Mouse (Mus musculus) neural tube, embryonic 15.5 days (tissue): Measurements from ENCODE around the gene Aim2. TPM values are rescaled to one million over a fixed set of nuclear protein-coding genes. Genes with fewer than 3 reads are reported as not detected.

ENCODE experiments used
- ATAC-seq: fragments of 200-750 bp; cut with Nextera tagmentation; 2 replicates; pipeline ENCODE4 v1.8.0; 2017; ENCODE audit warnings: mild to moderate bottlenecking, moderate TSS enrichment, moderate library complexity; ENCODE audit not compliant: low FRiP score
- H3K27ac ChIP-seq: fragments of 300-500 bp; sonication (generic); replicated peaks from 2 replicates; pipeline ENCODE4 v1.5.1; 2015; ENCODE audit warnings: mild to moderate bottlenecking, inconsistent platforms
- H3K27me3 ChIP-seq: fragments of 300-500 bp; sonication (generic); replicated peaks from 2 replicates; pipeline ENCODE4 v1.6.1; 2015; ENCODE audit warnings: inconsistent platforms
- H3K36me3 ChIP-seq: fragments of 300-500 bp; sonication (generic); 2 replicates; pipeline ENCODE4 v1.6.1; 2015; ENCODE audit warnings: inconsistent platforms
- H3K4me1 ChIP-seq: fragments of 300-500 bp; sonication (generic); 2 replicates; pipeline ENCODE4 v1.6.1; 2015; ENCODE audit warnings: inconsistent platforms
- H3K4me2 ChIP-seq: fragments of 300-500 bp; sonication (generic); 2 replicates; pipeline ENCODE4 v1.6.1; 2015; ENCODE audit warnings: inconsistent platforms, mild to moderate bottlenecking, moderate library complexity
- H3K4me3 ChIP-seq: fragments of 300-500 bp; sonication (generic); replicated peaks from 2 replicates; pipeline ENCODE4 v1.5.1; 2015; ENCODE audit warnings: mild to moderate bottlenecking, inconsistent platforms
- H3K9ac ChIP-seq: fragments of 300-500 bp; sonication (generic); replicated peaks from 2 replicates; pipeline ENCODE4 v1.6.1; 2015; ENCODE audit warnings: mild to moderate bottlenecking, inconsistent platforms
- H3K9me3 ChIP-seq: fragments of 300-500 bp; sonication (generic); replicated peaks from 2 replicates; pipeline ENCODE4 v1.6.1; 2016; ENCODE audit warnings: inconsistent platforms
- WGBS: fragments of 180-500 bp; shearing (Covaris S2); methylation state at CpG from one replicate; pipeline ENCODE4 v1.1.7; 2015; ENCODE audit warnings: mixed read lengths; 5-methylcytosine and 5-hydroxymethylcytosine counted together
- polyA plus RNA-seq: library from polyadenylated mRNA; unstranded; fragments of >200 nt; fragmentation: Nextera tagmentation; extraction: Ambion mirVana; gene quantifications from 2 replicates; pipeline ENCODE4 v1.2.1, GENCODE M21; 2015

The Aim2 gene
- polyA plus RNA-seq, 1 experiment from 2014 or later: 2.2 TPM

DNA sequence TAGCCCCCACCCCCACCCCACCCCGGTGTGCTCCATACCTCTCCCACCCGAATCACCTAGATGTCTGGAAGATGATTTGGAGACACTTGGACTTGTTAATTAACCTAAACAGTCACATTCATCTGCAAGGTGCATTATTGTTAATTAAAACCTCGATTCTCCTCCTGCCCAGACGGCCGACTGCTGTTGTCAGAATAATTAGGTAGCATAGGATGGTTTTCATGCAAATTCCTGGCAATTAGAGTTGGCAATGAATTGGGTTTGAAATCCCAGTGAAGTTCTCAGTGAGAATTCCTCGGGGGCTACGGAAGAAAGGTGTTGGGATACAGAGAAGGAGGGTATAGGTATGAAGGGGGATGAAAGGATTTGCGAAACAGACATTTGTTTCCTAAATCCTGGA lies 22.2 kb upstream of the Aim2 start:
- 41% methylated on average over 8 of the region's 8 CpGs for WGBS
- no peak overlapping the region for H3K4me2 ChIP-seq
- H3K9me3 ChIP-seq: no peaks in the 10 kb centered on the region
- H3K4me1 ChIP-seq: peaks cover 14% of the 10 kb centered on the region; the same call in 1 of the 2 replicates
- no peaks in the 10 kb centered on the region for H3K27me3 ChIP-seq
- no peak overlapping the region for H3K9ac ChIP-seq
- no peaks in the 10 kb centered on the region for H3K36me3 ChIP-seq
- no peak overlapping the region; the same call in 1 of the 2 replicates for H3K27ac ChIP-seq
- H3K4me3 ChIP-seq: no peak overlapping the region
- no peak for ATAC-seq

GRCm38 (mm10) chr1:173329185-173329584 lies 21.5 kb upstream of the Aim2 start:
- H3K27ac ChIP-seq: 0 out of 2 replicates have a peak overlapping the region, but pooled peaks have one; percentile 33
- 46% methylated on average over 4 of the region's 4 CpGs for WGBS
- H3K9ac ChIP-seq: no peak overlapping the region
- H3K36me3 ChIP-seq: no peaks in the 10 kb centered on the region
- no peaks in the 10 kb centered on the region for H3K27me3 ChIP-seq
- no peak overlapping the region for H3K4me2 ChIP-seq
- H3K4me3 ChIP-seq: no peak overlapping the region
- peak; percentile 33 for ATAC-seq
- H3K9me3 ChIP-seq: no peaks in the 10 kb centered on the region
- peaks cover 14% of the 10 kb centered on the region; the same call in 1 of the 2 replicates for H3K4me1 ChIP-seq

DNA sequence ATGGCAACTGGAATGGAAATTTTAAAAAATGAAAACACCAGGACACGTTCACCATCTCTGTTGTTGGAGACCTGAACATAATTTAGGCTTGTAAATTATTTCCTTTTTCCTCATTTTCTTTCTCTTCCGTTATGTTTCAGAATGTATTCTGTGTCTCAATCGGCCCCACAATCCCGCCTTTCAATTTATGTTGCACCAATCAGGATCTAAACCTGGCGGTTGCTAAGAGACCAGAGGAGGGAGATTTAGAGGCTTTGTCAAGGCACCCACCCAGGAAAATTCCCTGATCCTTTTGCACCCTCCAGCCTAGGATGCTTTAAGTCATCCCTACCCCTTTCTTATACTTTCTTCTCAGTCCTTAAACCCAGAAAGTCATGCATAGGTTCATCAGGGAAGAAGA lies 20.9 kb upstream of the Aim2 start:
- Histone ChIP-seq H3K4me1 (peaks cover 14% of the 10 kb centered on the region; the same call in 1 of the 2 replicates), H3K4me2 (no peak overlapping the region), H3K27ac (peak overlapping the region; percentile 15), H3K9me3 (no peaks in the 10 kb centered on the region), H3K36me3 (no peaks in the 10 kb centered on the region), H3K27me3 (no peaks in the 10 kb centered on the region), H3K4me3 (no peak overlapping the region), H3K9ac (no peak overlapping the region)
- WGBS: 50% methylated on average over 5 of the region's 5 CpGs
- peak; percentile 39; the same call in 1 of the 2 replicates for ATAC-seq

DNA sequence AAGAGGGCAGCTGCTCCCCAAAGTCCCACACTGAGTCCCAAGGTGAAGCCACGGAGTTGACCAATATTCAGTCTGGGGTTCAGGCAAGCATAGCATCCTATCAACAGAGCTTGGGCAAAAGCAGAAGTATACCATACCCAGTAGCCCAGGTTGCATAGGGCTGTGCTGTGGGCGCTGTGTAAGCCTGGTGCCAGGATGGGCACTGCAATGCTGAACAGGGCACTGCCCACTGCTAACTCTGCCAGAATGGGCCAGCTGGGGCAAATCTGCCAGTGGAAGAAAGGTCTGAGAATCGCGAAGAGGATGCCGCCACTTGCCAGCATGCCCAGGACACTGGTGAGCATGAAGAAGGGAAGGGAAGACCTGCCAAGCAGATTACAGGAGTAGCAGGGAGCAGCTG lies 18.3 kb upstream of the Aim2 start:
- Histone ChIP-seq H3K9ac (no peak overlapping the region), H3K4me2 (no peak overlapping the region), H3K36me3 (peaks cover 18% of the 10 kb centered on the region), H3K4me3 (no peak overlapping the region), H3K4me1 (peaks cover 14% of the 10 kb centered on the region; the same call in 1 of the 2 replicates), H3K27me3 (no peaks in the 10 kb centered on the region), H3K27ac (no peak overlapping the region), H3K9me3 (no peaks in the 10 kb centered on the region)
- ATAC-seq: no peak
- WGBS: 82% methylated on average over 5 of the region's 5 CpGs

DNA sequence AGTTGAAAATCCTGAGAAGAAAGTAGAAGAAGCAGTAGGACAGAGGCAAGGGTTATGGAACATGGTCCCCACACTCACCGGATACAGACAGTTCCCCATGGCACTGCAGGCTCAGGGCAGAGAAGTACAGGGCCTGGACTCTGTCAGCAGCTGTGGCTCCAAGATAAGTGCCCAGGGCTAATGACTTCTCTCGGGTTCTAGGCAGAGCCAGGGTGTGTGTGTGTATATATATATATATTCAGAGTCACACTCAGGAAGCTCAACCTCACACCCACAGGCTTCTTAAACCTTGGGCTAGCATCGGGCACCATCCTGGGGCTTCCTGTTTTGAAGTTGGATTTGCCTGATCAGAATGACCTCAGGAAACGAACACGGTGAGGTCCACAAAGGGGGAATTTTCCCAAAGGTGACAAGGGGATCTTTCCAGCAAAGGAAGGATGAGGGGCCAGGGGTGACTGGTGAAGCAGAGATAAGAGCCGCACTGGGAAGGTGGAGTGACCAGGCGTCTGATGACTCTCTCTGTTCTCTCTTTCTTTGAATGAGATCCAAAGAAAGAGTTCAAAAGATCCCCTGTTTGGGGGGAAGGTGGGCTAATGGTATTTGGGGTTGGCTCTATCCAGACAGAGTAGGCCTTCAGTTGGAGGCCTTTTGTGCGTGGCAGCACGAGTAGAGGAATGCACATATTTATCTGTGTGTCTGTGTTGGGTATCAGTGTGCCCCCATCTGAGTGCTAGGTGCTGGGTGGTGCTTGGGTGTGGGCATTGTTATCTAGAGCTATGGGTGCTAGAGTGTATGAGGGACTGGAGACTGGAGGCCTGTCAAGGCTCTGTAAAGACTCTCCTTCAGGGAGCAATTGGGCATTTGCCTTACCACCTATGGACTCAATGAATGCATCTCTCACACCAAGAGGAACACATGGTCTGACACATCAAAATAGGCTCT lies 17.1 kb upstream of the Aim2 start, which contains the start of gene Ackr1:
TSS of gene Ackr1 (minus strand) at position 439 of the 942 bp plus-strand sequence.
- no peak for ATAC-seq
- 77% methylated on average over 9 of the region's 9 CpGs for WGBS

DNA sequence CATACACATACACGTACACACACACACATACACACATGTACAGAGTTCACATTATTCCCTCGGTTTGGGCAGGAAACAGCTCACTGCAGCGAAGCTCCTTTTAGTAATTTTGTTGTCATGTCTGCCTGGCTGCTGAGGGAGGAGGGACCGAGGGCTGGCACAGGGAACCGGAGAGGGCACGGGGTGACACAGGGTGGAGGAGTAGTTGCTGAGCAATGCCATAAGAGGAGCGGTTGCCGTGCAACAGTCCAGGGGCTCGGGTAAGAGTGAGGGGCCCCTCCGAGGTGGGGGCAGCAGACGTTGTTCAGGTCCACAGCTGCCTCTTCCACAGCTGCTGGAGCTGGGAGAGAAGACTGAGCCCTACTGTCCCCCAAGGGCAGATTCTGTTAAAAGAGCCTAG lies 14.8 kb upstream of the Aim2 start:
- no peak overlapping the region for H3K4me3 ChIP-seq
- peaks cover 44% of the 10 kb centered on the region for H3K36me3 ChIP-seq
- no peak for ATAC-seq
- 51% methylated on average over 11 of the region's 11 CpGs for WGBS
- H3K4me1 ChIP-seq: no peaks in the 10 kb centered on the region; the same call in 1 of the 2 replicates
- H3K9ac ChIP-seq: no peak overlapping the region
- no peaks in the 10 kb centered on the region for H3K27me3 ChIP-seq
- no peaks in the 10 kb centered on the region for H3K9me3 ChIP-seq
- no peak overlapping the region for H3K4me2 ChIP-seq
- no peak overlapping the region for H3K27ac ChIP-seq

More for the DNA sequence above, 17.1 kb upstream of the Aim2 start, which contains the start of gene Ackr1:
- H3K9me3 ChIP-seq: no peaks in the 10 kb centered on the region
- peaks cover 11% of the 10 kb centered on the region; the same call in 1 of the 2 replicates for H3K4me1 ChIP-seq
- H3K4me3 ChIP-seq: no peak within 1 kb of the TSS
- no peak within 1 kb of the TSS for H3K4me2 ChIP-seq
- no peak within 1 kb of the TSS for H3K27ac ChIP-seq
- H3K36me3 ChIP-seq: peaks cover 30% of the 10 kb centered on the region
- H3K9ac ChIP-seq: no peak within 1 kb of the TSS
- no peaks in the 10 kb centered on the region for H3K27me3 ChIP-seq

GRCm38 (mm10) chr1:173337008-173337407 lies 13.7 kb upstream of the Aim2 start:
- WGBS: 85% methylated on average over 10 of the region's 10 CpGs
- H3K36me3 ChIP-seq: peaks cover 52% of the 10 kb centered on the region

GRCm38 (mm10) chr1:173339543-173339942 lies 11.1 kb upstream of the Aim2 start:
- Histone ChIP-seq H3K4me1 (peaks cover 3% of the 10 kb centered on the region; the same call in 1 of the 2 replicates), H3K9ac (no peak overlapping the region), H3K27me3 (no peaks in the 10 kb centered on the region), H3K9me3 (no peaks in the 10 kb centered on the region), H3K36me3 (peaks cover 73% of the 10 kb centered on the region), H3K4me3 (no peak overlapping the region), H3K27ac (no peak overlapping the region), H3K4me2 (no peak overlapping the region)
- WGBS: 6% methylated on average over 2 of the region's 2 CpGs
- peak; percentile 60; the same call in 1 of the 2 replicates for ATAC-seq

More at GRCm38 (mm10) chr1:173337008-173337407, 13.7 kb upstream of the Aim2 start:
- Histone ChIP-seq H3K27me3 (no peaks in the 10 kb centered on the region), H3K27ac (no peak overlapping the region), H3K9me3 (no peaks in the 10 kb centered on the region), H3K4me1 (no peaks in the 10 kb centered on the region; the same call in 1 of the 2 replicates), H3K4me3 (no peak overlapping the region), H3K4me2 (no peak overlapping the region), H3K9ac (no peak overlapping the region)
- ATAC-seq: no peak

DNA sequence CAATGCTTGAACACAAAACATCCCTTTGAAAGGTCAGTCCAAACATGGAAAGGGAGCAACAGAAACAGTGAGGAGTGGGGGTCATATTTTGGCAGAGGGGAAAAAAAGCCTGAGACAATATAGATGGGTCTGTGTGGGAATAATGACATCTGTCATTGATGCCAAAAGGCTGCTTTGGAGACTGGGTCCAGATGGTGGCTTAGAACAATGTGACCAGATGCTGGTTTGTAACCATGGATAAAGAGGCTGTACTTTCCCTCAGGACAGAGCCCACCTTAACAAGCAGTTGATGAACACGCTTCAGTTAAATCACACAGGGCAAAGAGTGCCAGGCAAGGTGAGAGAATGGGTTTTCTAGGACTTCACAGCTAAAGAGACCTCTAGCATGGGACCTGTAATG lies 8.3 kb upstream of the Aim2 start:
- Histone ChIP-seq H3K4me3 (no peak overlapping the region), H3K27ac (no peak overlapping the region), H3K27me3 (no peaks in the 10 kb centered on the region), H3K9ac (no peak overlapping the region), H3K36me3 (peaks cover 73% of the 10 kb centered on the region), H3K4me1 (peaks cover 6% of the 10 kb centered on the region; the same call in 1 of the 2 replicates), H3K9me3 (no peaks in the 10 kb centered on the region), H3K4me2 (no peak overlapping the region)
- WGBS: 28% methylated on average over 1 of the region's 1 CpGs
- ATAC-seq: no peak

DNA sequence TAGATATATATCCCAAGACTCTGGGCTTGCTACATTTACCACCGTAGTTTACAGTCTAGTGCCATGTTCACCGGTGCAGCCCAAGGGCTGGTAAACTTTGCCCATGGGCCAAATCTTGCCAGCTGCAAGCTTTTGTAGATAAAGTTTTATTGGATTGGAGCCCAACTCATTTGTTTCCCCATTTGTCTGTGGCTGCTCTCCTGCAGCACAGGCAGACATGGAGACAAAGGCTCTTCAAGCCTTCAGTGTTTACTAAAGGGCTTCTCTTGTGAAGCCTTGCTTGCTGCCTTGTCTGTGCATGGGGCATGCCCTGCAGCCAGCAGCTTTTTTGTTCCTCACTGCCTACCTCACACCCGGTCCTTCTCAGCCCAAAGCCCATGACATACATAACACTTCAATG lies 6.7 kb upstream of the Aim2 start:
- Histone ChIP-seq H3K4me3 (no peak overlapping the region), H3K27me3 (no peaks in the 10 kb centered on the region), H3K9me3 (no peaks in the 10 kb centered on the region), H3K36me3 (peaks cover 66% of the 10 kb centered on the region), H3K9ac (no peak overlapping the region), H3K27ac (no peak overlapping the region), H3K4me1 (peaks cover 6% of the 10 kb centered on the region; the same call in 1 of the 2 replicates), H3K4me2 (no peak overlapping the region)
- ATAC-seq: no peak
- WGBS: 48% methylated on average over 3 of the region's 3 CpGs

DNA sequence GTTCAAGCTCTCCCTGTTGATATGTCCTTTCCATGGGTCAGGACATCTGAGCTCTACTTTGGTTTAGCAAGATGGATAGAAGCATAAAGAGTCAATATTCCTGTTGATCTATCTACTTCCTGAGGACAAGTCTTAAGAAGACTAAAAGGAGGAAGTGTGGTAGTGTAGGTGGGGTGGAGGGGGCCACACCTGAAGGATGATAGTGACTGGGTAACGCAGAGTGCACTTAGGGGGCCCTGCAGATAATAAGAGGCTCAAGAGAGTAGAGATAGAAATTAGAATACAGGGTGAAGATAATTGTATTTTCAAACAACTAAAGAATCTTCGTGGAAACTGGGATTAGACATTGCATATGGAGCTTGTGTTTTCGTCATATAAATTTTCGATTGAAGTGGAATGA lies 5.6 kb upstream of the Aim2 start:
- no peak overlapping the region for H3K4me2 ChIP-seq
- H3K36me3 ChIP-seq: peaks cover 60% of the 10 kb centered on the region
- H3K9me3 ChIP-seq: no peaks in the 10 kb centered on the region
- ATAC-seq: no peak
- H3K27me3 ChIP-seq: no peaks in the 10 kb centered on the region
- H3K9ac ChIP-seq: no peak overlapping the region
- H3K27ac ChIP-seq: no peak overlapping the region
- H3K4me3 ChIP-seq: no peak overlapping the region
- peaks cover 11% of the 10 kb centered on the region for H3K4me1 ChIP-seq
- 94% methylated on average over 4 of the region's 4 CpGs for WGBS

DNA sequence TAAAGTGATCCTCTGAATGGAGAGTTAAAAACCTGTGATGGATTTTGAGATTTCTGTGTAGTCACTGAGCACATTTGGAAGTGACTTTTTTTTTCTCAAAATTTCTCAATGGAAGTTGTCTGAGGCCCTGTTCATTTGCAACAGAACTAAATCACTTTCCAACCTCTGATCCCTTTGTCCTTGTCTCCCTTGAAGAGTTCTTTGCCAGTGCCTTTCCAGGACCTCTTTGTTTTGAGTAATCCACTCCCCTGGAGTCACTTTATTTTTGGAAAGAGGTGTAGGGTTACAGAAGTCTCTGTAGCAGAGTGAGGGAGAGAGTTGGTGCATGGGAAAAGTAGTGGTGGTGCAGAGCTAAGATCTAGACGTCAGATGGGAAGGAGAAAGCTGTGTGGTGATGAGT lies 2.2 kb upstream of the Aim2 start:
- no peak for ATAC-seq
- Histone ChIP-seq H3K9ac (no peak overlapping the region), H3K4me2 (no peak overlapping the region)

More for the DNA sequence above, 2.2 kb upstream of the Aim2 start:
- Histone ChIP-seq H3K27me3 (no peaks in the 10 kb centered on the region), H3K9me3 (no peaks in the 10 kb centered on the region), H3K4me1 (peaks cover 18% of the 10 kb centered on the region), H3K27ac (no peak overlapping the region), H3K4me3 (no peak overlapping the region), H3K36me3 (peaks cover 31% of the 10 kb centered on the region)
- 21% methylated on average over 1 of the region's 1 CpGs for WGBS
